Mouse (Mus musculus): ENCODE measurements around the gene Ube2m. TPM values are rescaled to one million over a fixed set of nuclear protein-coding genes. Genes with fewer than 3 reads are reported as not detected.

The Ube2m gene
- polyA plus RNA-seq, 1 experiment from 2014 or later: 180 TPM

DNA sequence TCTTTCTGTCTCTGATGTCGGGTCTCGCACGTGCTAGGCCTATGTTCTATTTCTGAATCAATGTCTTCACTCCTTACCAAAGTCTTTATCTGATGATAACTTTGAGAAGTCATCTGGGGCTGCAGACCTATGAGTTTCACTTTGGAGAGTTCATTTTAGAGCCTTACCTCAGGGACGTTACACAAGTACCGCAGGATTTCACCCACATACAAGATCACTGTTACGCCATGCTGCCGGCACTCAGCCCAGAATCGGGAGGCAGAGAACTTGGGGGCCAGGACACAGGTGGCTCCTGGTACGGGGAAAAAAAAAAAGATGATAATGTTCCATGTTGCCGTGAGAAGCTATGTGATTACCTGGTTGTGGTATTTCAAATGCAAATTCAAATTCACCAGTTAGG, 44.9 kb downstream of the Ube2m start:
- H3K9me3 ChIP-seq (replicated peaks): no peaks in the 10 kb centered on the region

DNA sequence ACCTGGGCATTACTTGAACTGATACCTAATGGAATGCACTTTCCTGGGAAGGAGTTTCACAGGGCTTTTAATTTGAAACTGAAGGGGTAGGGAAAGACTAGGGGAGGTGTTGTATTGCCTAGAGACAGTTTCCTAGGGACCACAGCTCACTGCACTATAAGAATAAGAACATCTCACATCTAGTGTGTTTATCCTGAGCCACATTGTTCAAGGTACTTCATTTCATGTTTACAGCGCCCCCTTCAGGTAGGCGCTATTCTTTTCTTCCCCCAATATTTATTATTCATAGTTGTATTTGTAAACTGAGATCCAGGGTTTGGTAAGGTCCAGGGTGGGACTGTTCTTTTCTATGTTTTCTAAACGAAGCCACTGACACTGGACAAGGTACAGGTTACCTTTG, 45.9 kb downstream of the Ube2m start:
- Histone ChIP-seq H3K4me3 (no peak overlapping the region), H3K9ac (no peak overlapping the region), H3K27me3 (no peaks in the 10 kb centered on the region), H3K9me3 (replicated peaks) (no peaks in the 10 kb centered on the region), H3K27ac (no peak overlapping the region), H3K4me1 (no peaks in the 10 kb centered on the region), H3K4me2 (replicated peaks) (no peak overlapping the region), H3K36me3 (no peaks in the 10 kb centered on the region)
- WGBS: 6% methylated on average over 3 of the region's 3 CpGs
- no peak for ATAC-seq (ENCODE audit: low FRiP score)

More for the DNA sequence above, 44.9 kb downstream of the Ube2m start:
- no peak overlapping the region for H3K9ac ChIP-seq
- H3K27me3 ChIP-seq: no peaks in the 10 kb centered on the region
- no peaks in the 10 kb centered on the region for H3K4me1 ChIP-seq
- no peaks in the 10 kb centered on the region for H3K36me3 ChIP-seq
- H3K27ac ChIP-seq: no peak overlapping the region
- 90% methylated on average over 10 of the region's 10 CpGs for WGBS
- H3K4me3 ChIP-seq: no peak overlapping the region
- ATAC-seq (ENCODE audit: low FRiP score): no peak
- H3K4me2 ChIP-seq (replicated peaks): no peak overlapping the region

DNA sequence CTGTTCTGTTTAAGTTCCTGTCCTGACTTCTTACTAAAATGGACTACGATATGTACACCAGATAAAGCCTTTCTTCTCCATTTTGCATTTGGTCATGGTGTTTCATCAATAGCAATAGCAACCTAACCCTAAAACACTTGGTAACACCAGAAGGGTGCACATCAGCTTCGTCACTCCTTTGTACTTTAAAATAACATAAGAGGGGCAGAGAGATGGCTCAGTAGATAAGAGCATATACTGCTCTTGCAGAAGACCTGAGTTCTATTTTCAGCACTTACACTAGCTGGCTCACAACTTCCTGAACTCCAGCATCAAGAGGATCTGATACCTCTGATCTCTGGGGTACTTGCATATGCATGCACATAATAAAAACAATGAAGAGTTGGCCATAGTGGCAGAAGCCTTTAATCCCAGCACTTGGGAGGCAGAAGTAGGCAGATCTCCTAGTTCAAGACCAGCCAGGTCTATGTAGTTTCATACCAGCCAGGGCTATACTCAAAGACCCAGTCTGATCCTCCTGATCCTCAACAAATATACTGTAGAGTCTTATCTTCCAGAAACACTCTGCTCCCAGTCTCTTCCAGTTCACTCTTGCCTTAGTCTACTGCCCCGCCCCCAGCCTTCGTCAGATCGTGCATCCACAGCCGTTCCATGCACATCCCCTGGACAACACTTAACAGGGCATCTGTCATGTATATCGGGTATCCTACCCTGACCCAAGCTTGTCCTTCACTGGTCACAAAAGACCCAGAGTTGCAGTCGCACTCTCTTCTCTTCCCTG, 50.5 kb downstream of the Ube2m start:
- no peak overlapping the region for H3K27ac ChIP-seq
- no peak for ATAC-seq (ENCODE audit: low FRiP score)
- no peak overlapping the region for H3K9ac ChIP-seq
- no peak overlapping the region for H3K4me2 ChIP-seq (replicated peaks)
- H3K27me3 ChIP-seq: no peaks in the 10 kb centered on the region
- H3K4me3 ChIP-seq: no peak overlapping the region
- H3K36me3 ChIP-seq: peaks cover under 1% of the 10 kb centered on the region; the same call in 1 of the 2 replicates
- no peaks in the 10 kb centered on the region for H3K9me3 ChIP-seq (replicated peaks)
- 82% methylated on average over 8 of the region's 8 CpGs for WGBS
- H3K4me1 ChIP-seq: no peaks in the 10 kb centered on the region

DNA sequence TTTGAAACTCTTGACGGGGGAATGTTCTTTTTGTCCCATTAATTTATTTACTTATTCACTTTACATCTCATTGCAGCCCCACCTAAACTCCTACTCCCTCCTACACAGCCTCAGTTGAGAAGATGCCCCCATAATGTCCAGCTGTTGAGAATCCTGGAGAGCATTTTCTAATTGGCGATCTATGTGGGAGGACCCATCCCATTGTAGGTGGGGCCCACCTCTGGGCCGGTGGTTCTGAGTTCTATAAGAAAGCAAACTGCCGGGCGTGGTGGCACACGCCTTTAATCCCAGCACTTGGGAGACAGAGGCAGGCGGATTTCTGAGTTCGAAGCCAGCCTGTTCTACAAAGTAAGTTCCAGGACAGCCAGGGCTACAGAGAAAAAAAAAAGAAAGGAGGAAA, 51.2 kb downstream of the Ube2m start:
- Histone ChIP-seq H3K36me3 (peaks cover 7% of the 10 kb centered on the region; the same call in 1 of the 2 replicates), H3K9me3 (replicated peaks) (no peaks in the 10 kb centered on the region), H3K27ac (no peak overlapping the region), H3K4me2 (replicated peaks) (no peak overlapping the region), H3K9ac (no peak overlapping the region), H3K27me3 (no peaks in the 10 kb centered on the region), H3K4me1 (no peaks in the 10 kb centered on the region), H3K4me3 (no peak overlapping the region)
- WGBS: 82% methylated on average over 8 of the region's 8 CpGs
- no peak for ATAC-seq (ENCODE audit: low FRiP score)

DNA sequence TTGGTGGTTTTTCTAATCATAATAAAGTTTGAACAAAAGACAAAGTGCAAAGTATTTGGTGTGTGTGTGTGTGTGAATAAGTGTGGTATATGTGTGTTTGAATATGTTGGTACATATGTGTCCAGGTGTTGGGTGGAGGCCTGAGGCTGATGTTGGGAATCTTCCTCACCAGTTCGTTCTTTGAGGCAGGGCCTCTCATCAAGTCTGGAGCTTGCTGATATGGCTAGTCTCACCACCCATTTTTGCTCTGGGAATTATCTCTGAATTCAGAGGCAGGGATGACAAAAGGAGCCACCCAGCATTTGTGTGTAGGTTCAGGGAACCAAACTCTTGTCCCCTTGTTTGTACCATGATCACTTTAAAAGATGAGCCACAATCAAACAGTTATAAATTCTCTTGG, 52.4 kb downstream of the Ube2m start:
- H3K9ac ChIP-seq: no peak overlapping the region
- H3K36me3 ChIP-seq: peaks cover 10% of the 10 kb centered on the region; the same call in 1 of the 2 replicates
- H3K27ac ChIP-seq: no peak overlapping the region
- H3K27me3 ChIP-seq: no peaks in the 10 kb centered on the region
- no peak for ATAC-seq (ENCODE audit: low FRiP score)
- H3K9me3 ChIP-seq (replicated peaks): no peaks in the 10 kb centered on the region
- no peaks in the 10 kb centered on the region for H3K4me1 ChIP-seq
- 94% methylated on average over 1 of the region's 1 CpGs for WGBS
- no peak overlapping the region for H3K4me2 ChIP-seq (replicated peaks)
- no peak overlapping the region for H3K4me3 ChIP-seq

Other genes starting within 250 kb of the Ube2m start
- gene Zscan18, start 234.6 kb downstream of the Ube2m start, polyA plus RNA-seq (2016; fragmentation: Nextera tagmentation; extraction: Ambion mirVana): 17.7 and 18.9 TPM in 2 replicates
- gene Zfp329, start 219.4 kb downstream of the Ube2m start, polyA plus RNA-seq (2016; fragmentation: Nextera tagmentation; extraction: Ambion mirVana): 26.6 TPM in 2 replicates
- 33.7 and 34.8 TPM in 2 replicates for gene Zfp110, start 203.5 kb downstream of the Ube2m start, polyA plus RNA-seq (2016; fragmentation: Nextera tagmentation; extraction: Ambion mirVana)
- 6.2 and 6.4 TPM in 2 replicates for gene Zfp128, start 157.1 kb downstream of the Ube2m start, polyA plus RNA-seq (2016; fragmentation: Nextera tagmentation; extraction: Ambion mirVana)
- 13.0 and 14.5 TPM in 2 replicates for gene Zscan22, start 140.5 kb downstream of the Ube2m start, polyA plus RNA-seq (2016; fragmentation: Nextera tagmentation; extraction: Ambion mirVana)
- gene Rps5, start 116.0 kb downstream of the Ube2m start, polyA plus RNA-seq (2016; fragmentation: Nextera tagmentation; extraction: Ambion mirVana): 497 and 613 TPM in 2 replicates
- 0.63 and 0.72 TPM in 2 replicates for gene Rnf225, start 110.9 kb downstream of the Ube2m start, polyA plus RNA-seq (2016; fragmentation: Nextera tagmentation; extraction: Ambion mirVana)
- gene Zfp324, start 72.4 kb downstream of the Ube2m start, polyA plus RNA-seq (2016; fragmentation: Nextera tagmentation; extraction: Ambion mirVana): 14.5 and 15.2 TPM in 2 replicates
- gene Zfp446, start 60.4 kb downstream of the Ube2m start, polyA plus RNA-seq (2016; fragmentation: Nextera tagmentation; extraction: Ambion mirVana): 14.8 and 16.2 TPM in 2 replicates
- gene Slc27a5, start 40.1 kb downstream of the Ube2m start, polyA plus RNA-seq (2016; fragmentation: Nextera tagmentation; extraction: Ambion mirVana): 0.26 TPM in 2 replicates
- 356 and 380 TPM in 2 replicates for gene Trim28, start 39.2 kb downstream of the Ube2m start, polyA plus RNA-seq (2016; fragmentation: Nextera tagmentation; extraction: Ambion mirVana)
- gene Zbtb45, start 28.2 kb downstream of the Ube2m start, polyA plus RNA-seq (2016; fragmentation: Nextera tagmentation; extraction: Ambion mirVana): 32.6 and 35.0 TPM in 2 replicates
- 148 and 152 TPM in 2 replicates for gene Chmp2a, start 3.5 kb downstream of the Ube2m start, polyA plus RNA-seq (2016; fragmentation: Nextera tagmentation; extraction: Ambion mirVana)
- 4.9 and 5.7 TPM in 2 replicates for gene Mzf1, start 16.5 kb upstream of the Ube2m start, polyA plus RNA-seq (2016; fragmentation: Nextera tagmentation; extraction: Ambion mirVana)
- not detected in 2 replicates for gene Vmn1r85, start 56.9 kb upstream of the Ube2m start, polyA plus RNA-seq (2016; fragmentation: Nextera tagmentation; extraction: Ambion mirVana)
- not detected in 2 replicates for gene Vmn1r86, start 81.6 kb upstream of the Ube2m start, polyA plus RNA-seq (2016; fragmentation: Nextera tagmentation; extraction: Ambion mirVana)
- not detected in 2 replicates for gene Vmn1r87, start 101.9 kb upstream of the Ube2m start, polyA plus RNA-seq (2016; fragmentation: Nextera tagmentation; extraction: Ambion mirVana)
- gene Vmn1r88, start 121.3 kb upstream of the Ube2m start, polyA plus RNA-seq (2016; fragmentation: Nextera tagmentation; extraction: Ambion mirVana): not detected in 2 replicates
- gene Vmn1r89, start 174.7 kb upstream of the Ube2m start, polyA plus RNA-seq (2016; fragmentation: Nextera tagmentation; extraction: Ambion mirVana): not detected in 2 replicates
- 74.2 and 78.5 TPM in 2 replicates for gene Lig1, start 239.0 kb upstream of the Ube2m start, polyA plus RNA-seq (2016; fragmentation: Nextera tagmentation; extraction: Ambion mirVana)
- gene Zswim9, start 240.4 kb upstream of the Ube2m start, polyA plus RNA-seq (2016; fragmentation: Nextera tagmentation; extraction: Ambion mirVana): 17.3 and 19.0 TPM in 2 replicates

Measured in hindbrain, embryonic 12.5 days (tissue).